Mouse (Mus musculus): ENCODE measurements around the gene Armc8. TPM values are rescaled to one million over a fixed set of nuclear protein-coding genes. Genes with fewer than 3 reads are reported as not detected.

The Armc8 gene
- total RNA-seq, 2 experiments from 2014 or later = 23.9 to 25.4 TPM

DNA sequence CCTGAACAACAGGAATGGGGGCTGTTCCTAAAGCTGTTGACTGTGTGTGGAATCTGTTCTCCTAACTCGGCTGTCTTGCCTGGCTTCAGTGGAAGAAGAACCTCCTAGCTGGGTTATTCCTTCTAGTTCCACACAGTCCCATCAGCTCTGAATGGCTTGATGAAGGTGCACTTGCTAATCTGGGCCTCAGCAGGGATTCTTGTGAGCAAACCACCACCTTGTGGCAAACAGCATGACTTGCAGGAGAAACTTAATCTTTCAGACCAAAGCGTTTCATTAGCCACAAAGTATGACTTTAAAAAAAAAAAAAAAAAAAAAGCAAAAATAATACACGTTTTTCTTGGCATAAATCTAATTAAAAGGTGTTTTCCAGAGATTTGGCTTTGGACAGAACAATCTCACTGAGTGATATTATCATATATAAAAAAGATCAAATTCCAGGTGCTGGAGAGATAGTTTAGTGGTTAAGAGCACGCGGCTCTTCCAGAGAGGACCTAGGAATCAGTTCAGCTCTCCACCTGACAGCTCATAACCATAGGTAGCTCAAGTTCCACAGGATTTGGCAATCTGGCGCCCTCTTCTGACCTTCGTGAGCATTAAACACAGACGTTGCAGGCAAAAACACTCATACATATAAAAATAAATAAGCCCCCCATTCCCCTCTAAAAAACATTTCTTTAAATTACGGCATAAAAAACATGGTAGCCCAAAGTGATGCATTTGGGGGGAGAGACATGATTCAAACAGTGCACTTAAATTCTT is 118.6 kb downstream of the Armc8 start:
- no peak for DNase-seq (ENCODE audit: low spot score in 2 of 2)

DNA sequence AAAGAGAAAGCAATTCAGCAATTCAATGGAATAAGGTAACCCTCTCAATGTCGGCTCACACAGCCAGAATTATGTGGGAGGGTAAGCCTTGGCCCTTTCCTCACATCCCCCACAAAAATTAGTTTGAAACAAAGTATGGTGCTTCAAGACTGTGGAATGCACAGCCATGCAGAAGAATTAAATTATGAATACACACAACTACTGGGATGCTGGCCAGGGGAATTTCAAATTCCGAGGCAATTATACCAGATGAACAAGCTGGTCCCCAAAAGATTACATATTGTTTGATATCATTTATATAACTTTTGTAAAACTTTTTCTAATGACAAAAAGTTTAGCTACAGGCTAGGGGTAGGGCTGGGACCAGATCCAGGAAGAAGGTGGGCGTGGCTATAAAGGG is 121.4 kb downstream of the Armc8 start:
- DNase-seq (ENCODE audit: low spot score in 2 of 2) = no peak

DNA sequence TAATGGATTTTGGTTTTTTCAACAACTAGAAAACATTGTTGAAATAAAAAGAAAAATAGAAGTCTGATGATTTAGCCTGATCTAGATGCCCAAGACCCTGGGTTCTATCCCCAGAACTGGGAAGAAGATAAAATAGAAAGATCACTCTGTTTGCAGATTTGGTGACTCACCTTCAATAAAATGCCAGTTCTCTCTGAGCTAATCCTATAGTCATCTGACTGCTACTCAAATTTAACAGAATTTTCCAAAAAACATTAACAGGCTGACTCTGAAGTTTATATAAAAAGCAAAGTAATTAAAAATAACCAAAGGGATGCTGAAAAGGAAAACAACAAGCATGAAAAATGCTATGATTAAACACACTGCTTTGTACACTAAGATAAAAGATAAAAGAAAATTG is 122.4 kb downstream of the Armc8 start:
- no peak for DNase-seq (ENCODE audit: low spot score in 2 of 2)

DNA sequence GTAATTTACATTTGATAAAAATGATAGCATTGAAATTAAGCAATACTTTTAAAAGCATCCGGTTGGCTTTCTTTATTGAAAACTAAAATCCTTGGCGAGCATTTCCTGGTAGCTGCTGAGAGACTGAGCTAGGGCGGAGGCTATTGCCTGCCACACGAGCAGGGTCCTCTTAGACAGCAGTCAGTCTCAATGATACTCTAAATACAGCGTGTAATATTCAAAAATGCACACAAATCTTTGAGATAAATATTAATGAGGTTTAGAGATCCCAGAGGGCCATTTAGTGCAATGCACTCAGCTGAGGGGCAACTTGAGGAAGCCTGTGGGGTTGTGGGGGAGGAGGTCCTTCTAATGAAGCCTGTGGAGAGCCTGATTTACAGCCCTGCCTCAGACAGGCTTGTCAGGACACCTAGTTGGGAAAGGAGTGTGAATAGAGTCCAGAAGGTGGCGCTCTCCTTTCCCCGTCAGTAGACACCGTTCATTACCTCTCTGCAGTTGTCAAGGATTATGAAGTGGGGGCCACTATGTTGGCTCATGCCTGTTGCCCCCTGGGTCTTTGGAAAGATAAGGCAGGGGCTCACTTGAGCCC is 124.0 kb downstream of the Armc8 start:
- DNase-seq (ENCODE audit: low spot score in 2 of 2) = no peak

DNA sequence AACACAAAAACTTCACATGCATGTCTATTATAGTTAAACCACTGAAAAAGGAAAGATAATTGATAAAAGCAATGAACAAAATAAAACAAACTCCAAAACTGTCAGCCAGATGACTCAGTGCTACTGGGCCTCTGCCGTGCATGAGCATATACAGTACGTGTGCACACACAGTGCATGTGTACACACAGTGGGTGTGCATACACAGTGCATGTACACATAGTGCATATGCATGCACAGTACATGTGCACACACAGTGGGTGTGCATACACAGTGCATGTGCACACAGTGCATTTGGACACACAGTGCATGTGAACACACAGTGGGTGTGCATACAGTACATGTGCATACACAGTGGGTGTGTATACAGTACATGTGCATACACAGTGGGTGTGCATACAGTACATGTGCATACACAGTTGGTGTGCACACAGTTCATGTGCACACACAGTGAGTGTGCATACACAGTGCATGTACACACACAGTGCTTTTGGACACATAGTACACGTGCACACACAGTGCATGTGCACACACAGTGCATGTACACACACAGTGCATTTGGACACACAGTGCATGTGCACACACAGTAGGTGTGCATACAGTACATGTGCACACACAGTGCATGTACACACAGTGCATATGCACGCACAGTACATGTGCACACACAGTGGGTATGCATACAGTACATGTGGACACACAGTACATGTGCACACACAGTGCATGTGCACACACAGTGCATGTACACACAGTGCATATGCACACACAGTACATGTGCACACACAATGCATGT is 126.9 kb downstream of the Armc8 start:
- no peak for DNase-seq (ENCODE audit: low spot score in 2 of 2)

DNA sequence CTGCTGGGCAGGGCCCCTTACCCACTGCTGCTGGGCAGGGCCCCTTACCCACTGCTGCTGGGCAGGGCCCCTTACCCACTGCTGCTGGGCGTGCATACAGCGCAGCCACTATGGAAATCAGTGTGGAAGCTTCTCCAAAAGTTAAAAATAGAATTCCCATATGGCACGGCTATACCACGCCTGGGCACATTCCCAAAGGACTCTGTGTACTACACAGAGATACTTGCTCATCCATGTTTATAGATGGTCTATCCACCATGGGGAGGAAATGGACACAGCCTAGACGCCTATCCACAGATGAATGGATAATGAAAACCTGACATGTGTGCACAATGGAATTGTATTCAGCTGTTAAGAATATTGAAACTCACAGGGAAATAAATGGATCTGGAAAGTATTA is 127.8 kb downstream of the Armc8 start:
- DNase-seq (ENCODE audit: low spot score in 2 of 2) = no peak

DNA sequence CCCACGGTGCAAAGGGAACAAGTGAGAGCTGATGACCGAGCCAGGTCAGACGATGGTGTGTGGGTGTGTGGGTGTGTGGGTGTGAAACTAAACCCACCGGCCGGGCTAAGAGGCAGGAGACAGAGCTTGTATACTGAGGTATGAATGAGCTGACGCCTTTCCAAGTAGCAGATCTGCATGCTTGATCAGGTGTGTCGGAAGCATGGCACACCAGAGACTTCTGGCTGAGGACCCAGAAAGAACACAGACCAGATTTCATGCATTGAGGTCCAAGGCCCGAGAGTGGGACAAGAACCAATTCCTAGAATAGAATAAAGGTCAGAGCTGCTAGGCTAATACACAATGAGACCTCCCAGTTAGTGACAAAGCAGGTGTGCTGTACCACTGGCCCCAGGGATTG is 129.6 kb downstream of the Armc8 start:
- DNase-seq (ENCODE audit: low spot score in 2 of 2) = no peak

DNA sequence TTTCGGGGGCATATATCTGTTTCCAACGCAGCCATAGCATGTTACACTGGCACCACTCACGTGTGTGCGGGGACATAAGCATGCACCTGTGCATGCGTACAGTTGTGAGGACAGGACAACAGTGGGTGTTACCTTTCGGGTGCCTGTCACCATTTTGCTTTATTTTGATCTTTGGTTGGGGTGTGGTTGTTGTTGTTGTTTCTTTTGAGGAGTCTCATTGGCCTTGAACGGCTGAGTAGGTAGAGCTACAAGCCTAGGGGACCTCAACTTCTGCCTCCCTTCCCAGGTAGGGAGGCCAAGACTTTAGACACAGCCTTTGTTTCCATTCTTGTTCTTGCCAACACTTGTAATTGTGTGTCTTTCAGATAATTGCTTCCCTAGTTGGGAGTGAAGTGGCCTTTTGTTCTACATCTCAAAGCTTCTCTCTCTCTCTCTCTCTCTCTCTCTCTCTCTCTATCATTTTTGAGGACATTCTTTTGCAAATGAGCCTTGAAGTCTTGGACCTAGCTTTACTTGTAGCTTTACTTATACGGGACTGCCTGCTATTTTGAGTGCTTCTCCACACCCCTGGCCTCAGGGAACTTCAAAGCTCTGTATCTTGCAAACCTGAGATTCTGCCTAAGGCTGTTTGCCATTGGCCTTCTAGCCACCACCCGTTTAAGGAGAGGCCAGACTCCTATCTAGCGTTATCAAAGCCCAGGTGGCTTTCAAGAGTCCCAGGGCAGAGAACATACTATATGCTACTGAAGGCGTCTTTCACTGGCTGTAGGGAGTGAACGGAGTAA is 130.7 kb downstream of the Armc8 start:
- no peak for DNase-seq (ENCODE audit: low spot score in 2 of 2)

DNA sequence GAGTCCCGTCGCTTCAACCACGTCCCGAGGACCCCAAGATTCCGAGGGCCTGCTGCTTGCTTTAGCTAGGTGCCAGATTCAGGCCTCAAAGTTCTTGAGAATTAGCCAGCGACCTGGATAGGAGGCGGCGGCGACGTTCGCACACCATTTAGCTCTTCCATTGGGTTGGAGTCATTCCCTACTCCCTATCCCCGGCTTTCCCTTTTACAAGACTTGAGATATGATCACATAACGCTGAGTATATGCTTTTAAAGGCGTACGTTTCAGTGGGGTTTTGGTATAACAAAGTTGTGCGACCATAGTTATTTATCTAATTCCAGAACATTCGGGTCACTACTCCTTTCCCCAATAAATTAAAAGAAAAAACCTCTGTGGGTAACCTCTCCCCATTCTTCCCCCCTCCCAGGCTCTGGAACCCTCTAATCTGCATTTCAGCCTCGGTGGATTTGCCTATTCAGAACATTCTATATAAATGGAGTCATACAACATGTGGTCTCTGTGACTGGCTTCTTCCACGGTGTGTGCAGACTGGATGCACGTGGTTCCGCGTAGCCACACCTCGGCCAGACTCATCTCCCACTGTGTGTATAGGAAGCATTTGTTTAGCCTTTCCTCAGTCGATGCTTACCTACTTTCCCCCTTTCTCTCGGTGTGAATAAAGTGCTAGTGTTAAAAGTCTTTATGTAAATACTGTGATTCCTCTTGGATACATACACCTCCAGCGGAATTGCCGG is 131.5 kb downstream of the Armc8 start, which contains the start of gene Mras:
TSS of gene Mras (minus strand) at position 351 of the 734 bp plus-strand sequence.
- DNase-seq (ENCODE audit: low spot score in 2 of 2) = no peak

DNA sequence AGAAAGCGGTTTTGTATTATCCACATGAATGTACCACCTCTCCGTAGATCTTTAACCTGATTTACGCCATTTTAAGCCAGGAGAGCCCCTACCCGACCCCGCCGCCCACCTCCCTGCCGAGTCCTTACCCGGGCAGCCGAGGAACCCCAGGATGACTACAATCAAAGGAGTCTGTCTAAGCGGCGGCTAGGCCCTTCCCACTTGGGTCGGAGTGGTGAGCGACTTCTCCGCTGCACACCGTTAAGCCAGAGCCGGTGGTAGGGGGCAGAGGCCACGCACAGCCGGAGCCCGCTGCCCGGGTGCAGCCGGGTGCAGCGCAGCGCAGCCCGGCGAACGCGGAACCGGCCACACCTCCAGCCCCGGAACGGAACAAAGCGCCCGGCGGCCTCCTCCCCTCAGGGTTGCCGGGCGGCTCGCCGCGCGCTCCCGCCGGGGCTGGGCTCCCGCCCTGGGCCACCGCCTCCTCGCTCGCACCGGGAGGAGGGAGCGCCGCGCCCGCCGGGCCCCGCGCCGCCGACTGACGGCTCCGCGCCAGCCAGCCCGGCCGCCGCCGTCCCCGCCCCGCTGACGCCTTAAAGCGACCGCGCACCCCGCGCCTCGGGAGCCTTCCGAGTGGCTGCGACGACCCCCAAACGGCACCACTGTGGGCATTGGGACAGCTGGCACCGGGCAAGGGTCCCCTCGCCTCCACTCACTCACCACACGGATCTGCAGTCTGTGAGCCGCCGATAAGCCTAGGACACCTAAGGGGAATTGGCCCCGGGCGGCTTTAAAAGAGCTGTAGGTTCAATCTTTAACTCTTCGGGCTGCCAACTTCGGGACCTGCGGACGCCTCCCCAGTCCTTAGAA is 132.3 kb downstream of the Armc8 start:
- DNase-seq (ENCODE audit: low spot score in 2 of 2) = peak; percentile 59 to 74

DNA sequence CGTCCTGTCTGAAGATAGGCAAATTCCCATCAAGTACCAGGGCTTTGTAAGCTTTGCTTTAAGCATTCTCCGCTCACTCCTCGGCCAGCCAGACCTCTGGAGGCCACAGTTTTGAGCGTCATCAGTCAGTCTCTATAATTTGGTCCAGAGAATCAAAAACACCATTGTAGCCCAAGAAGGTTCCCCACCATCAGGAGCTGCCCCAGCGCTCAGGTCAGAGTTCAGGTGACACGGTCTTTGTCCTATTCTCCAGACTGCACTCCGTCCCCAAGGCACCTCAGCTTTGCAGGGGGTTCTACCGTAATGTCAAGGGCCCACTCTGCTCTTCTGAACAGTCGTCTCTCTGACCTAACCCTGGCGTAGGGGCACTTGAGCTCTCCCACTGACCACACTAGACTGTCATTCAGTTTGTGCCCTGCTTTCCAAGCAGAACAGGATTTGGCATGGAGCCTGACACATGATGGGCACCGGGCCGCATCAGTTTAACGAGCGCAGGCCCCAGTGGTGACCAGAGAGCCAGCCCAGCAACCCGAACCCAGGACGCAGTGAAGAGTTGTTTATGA is 133.0 kb downstream of the Armc8 start:
- peak; percentile 41 to 44 for DNase-seq (ENCODE audit: low spot score in 2 of 2)

DNA sequence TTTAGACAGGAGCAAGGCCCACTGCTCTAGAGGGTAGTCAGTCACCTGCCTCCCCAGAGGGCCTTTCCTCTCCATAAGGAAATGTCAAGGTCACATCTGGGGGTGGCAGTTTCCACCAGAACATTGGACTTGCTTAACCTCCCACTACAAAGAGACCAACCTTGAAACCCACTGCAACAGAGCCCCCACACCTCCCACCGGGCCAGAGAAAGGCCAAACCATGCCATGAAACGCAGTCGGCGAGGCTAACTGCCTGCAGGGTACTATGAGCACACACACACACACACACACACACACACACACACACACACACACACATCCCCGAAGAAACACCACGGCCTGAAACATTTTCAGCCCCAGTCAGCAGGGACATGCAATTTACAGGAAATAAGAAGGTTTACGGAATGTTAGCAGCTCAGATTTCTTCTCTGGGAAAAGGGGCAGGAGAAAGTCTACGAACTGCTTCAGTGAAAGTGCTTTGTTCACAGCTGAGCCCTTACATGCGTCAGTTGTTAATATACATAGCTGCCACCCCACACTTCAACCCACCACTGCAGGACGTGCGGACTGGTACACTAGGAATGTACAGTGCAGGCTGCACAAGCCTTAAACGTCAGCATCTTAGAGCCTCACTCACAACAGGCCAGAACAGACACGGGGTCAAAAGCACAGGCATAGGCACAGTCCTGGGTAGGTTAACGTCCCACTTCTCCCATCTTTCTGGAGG is 133.6 kb downstream of the Armc8 start:
- no peak for DNase-seq (ENCODE audit: low spot score in 2 of 2)

DNA sequence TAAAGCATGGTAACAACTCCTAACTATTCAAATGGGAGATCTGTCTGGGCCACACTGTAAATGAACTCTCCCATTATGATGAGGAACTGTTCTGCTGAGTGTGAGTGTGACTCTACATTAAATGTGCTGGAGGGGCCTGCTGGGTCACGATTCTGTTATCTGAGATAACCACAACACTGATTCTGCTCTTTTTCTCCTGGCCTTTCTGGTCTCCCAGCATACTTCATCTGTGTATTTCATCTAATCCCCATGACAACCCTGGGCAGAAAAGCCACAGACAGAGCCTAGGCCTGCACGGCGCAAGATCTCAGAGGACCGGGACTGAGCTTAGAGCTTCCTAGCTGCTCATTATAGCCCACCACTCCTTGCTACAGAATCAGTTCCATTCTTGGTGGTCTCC is 136.2 kb downstream of the Armc8 start:
- DNase-seq (ENCODE audit: low spot score in 2 of 2) = no peak

DNA sequence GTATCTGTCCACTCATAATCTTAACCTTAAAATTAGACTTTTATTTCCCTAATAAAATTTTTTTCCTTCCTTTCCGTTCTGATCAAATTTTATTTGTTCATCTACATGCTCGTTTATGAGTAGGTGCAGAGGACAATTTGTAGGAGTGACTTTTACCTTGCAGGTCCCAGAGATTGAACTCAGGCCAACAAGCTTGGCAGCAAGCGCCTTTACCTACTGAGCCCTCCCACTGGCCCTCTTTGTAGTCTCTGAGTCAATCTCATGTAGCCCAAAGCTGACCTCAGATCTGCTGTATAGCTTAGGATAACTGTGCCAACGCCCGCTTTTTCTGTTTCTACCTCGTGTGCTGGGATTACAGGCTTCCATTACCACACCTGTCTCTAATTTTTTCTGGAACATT is 136.7 kb downstream of the Armc8 start:
- DNase-seq (ENCODE audit: low spot score in 2 of 2) = no peak

DNA sequence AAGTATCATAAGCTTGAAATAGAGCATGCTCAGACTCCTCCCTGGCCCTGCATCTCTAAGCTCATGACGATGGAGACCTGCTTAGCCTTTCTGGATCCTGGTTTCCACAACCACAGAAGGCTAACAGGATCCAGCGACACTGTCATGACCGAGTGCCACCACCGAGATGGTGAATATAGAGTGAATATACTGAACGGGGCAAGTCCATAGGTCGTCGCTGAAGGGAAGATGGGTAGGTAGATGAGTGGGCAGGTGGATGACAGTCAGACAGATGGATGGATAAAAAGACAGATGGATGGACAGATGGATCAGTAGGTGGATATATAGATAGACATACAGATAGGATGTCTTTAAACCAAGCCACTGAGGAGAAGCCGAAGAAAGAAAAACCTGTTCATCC is 137.4 kb downstream of the Armc8 start:
- no peak for DNase-seq (ENCODE audit: low spot score in 2 of 2)

DNA sequence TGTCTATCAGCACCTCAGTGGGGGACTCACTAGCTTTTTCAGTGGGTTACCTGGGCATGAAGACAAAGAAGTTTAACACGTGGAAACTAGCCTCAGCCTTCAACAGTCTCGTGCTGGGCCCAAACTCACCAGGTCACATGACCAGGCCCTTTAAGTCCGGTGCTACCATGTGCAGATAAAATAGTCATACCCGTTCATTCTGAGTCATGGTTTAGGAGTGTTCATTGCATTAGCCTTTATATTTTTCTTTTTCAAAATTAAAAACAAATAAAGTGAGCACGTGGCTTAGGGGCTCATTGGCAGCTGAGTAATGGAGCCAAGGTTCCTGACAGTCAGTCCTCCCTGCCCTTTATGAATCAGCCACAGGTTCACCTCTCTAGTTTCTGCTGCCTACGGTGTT is 137.9 kb downstream of the Armc8 start:
- DNase-seq (ENCODE audit: low spot score in 2 of 2) = no peak

DNA sequence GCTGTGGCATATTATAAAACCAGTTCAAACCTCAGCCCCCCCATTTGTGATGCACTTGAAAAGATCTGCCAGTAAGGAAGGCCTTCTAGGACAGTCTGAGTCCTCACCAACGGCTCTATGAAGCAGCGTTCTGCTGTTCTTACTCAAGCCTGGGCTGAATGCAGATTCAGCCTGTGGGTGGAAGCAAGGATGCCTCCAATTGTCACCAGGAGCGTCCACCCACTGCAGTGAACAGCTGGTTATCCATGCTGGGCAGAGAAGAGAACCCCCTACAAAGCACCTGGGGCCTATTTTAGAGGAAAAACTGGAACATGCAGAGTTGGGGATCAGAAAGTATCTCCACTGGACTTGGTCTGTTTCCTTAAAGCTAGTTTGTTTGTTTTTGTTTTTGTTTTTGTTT is 138.9 kb downstream of the Armc8 start:
- no peak for DNase-seq (ENCODE audit: low spot score in 2 of 2)

DNA sequence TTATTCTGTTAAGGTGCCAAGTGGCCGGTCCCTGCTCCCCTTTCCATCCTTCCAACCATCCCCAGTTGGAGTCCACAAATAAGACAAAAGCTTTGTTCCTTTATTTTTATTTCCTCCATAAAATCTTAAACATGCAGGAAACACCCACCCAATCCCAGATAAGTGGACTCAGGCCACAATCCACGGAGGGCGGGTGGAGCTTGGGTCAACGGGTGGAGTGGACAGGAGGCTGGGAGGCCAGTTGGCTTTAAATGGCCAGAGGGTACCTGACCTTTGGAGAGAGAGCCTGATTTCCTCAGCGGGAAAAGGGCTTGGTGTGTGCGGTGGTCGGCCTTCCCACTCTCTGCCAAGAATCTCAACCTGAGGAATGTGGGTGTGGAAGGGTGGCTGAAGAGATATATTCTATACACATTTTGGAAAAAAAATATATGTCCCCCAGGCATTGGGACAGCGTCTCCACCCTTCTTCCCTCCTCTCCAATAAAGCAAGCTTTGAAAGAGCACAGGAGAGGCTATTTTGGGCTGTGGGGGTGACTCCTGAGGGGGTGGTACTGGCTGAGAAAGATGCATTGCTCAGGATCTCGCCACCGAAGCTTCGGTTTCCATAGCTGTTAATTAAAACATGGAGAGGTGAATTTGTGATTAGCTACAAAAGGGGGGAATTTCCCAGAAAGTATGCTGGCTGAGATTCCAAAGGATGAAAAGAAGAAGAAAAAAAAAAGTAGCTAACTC is 139.9 kb downstream of the Armc8 start:
- no peak for DNase-seq (ENCODE audit: low spot score in 2 of 2)
